Mouse (Mus musculus) liver, embryonic 14.5 days (tissue): ENCODE data around the gene Siglecg. TPM values are rescaled to one million over a fixed set of nuclear protein-coding genes. Genes with fewer than 3 reads are reported as not detected.

Source experiments
- ATAC-seq: fragments of 200-750 bp; cut with Nextera tagmentation; 2 replicates; pipeline ENCODE4 v1.8.0; 2017; ENCODE audit warnings: moderate number of reproducible peaks, mild to moderate bottlenecking, moderate library complexity; ENCODE audit not compliant: insufficient read depth
- DNase-seq, 3 experiments: peaks; one replicate each; pipeline ENCODE4 v3.0.0-alpha.2; 2012 to 2013; ENCODE audit warnings: low read depth in 3 of 3, low spot score in 3 of 3
- H3K27ac ChIP-seq: fragments of 300-500 bp; sonication (generic); 2 replicates; pipeline ENCODE4 v1.5.1; 2014; ENCODE audit warnings: moderate library complexity, mild to moderate bottlenecking, control low read depth, inconsistent platforms
- H3K27me3 ChIP-seq: fragments of 300-500 bp; sonication (generic); 2 replicates; pipeline ENCODE4 v1.6.1; 2014; ENCODE audit warnings: mild to moderate bottlenecking, low read length, moderate library complexity; ENCODE audit not compliant: control insufficient read depth, insufficient read depth
- H3K36me3 ChIP-seq: fragments of 300-500 bp; sonication (generic); replicated peaks from 2 replicates; pipeline ENCODE4 v1.6.1; 2014; ENCODE audit warnings: low read depth; ENCODE audit not compliant: control insufficient read depth, insufficient read depth
- H3K4me1 ChIP-seq, 2 experiments: fragments of 200-500 bp in 1 of 2; fragments of 300-500 bp in 1 of 2; sonication (generic) in 1 of 2; replicated peaks; 2 replicates each; pipeline ENCODE4 v1.6.1; 2012 to 2014; ENCODE audit warnings: antibody characterized with exemption in 1 of 2, inconsistent platforms in 1 of 2, low read length in 1 of 2; ENCODE audit not compliant: control insufficient read depth in 2 of 2, insufficient read depth in 2 of 2
- H3K4me2 ChIP-seq: fragments of 300-500 bp; sonication (generic); 2 replicates; pipeline ENCODE4 v1.6.1; 2014; ENCODE audit warnings: low read depth, mild to moderate bottlenecking, control low read depth, moderate library complexity
- H3K4me3 ChIP-seq, 2 experiments: fragments of 200-500 bp in 1 of 2; fragments of 300-500 bp in 1 of 2; sonication (generic) in 1 of 2; 2 replicates each; pipeline ENCODE4 v1.5.1; 2012 to 2014; ENCODE audit warnings: low read depth in 2 of 2, low read length in 2 of 2, mild to moderate bottlenecking in 2 of 2, control low read depth in 1 of 2, inconsistent platforms in 1 of 2, moderate library complexity in 1 of 2; ENCODE audit not compliant: insufficient read depth in 1 of 2
- H3K9ac ChIP-seq: fragments of 300-500 bp; sonication (generic); replicated peaks from 2 replicates; pipeline ENCODE4 v1.6.1; 2014; ENCODE audit warnings: mild to moderate bottlenecking, control low read depth, moderate library complexity
- H3K9me3 ChIP-seq: fragments of 300-500 bp; sonication (generic); 2 replicates; pipeline ENCODE4 v1.6.1; 2016; ENCODE audit warnings: low read length, mixed read lengths; ENCODE audit not compliant: control insufficient read depth
- CTCF ChIP-seq: IDR thresholded peaks from 2 replicates; pipeline ENCODE4 v1.5.1; 2016; ENCODE audit warnings: antibody characterized with exemption, low read depth, control low read depth
- EP300 ChIP-seq: IDR thresholded peaks from 2 replicates; pipeline ENCODE4 v1.6.1; 2016; ENCODE audit warnings: antibody characterized with exemption, low read depth
- WGBS: fragments of 180-500 bp; shearing (Covaris S2); extraction: QIAGEN DNeasy Blood & Tissue Kit; methylation state at CpG from one replicate; pipeline ENCODE4 v1.1.7; 2014; ENCODE audit not compliant: insufficient replicate concordance; 5-methylcytosine and 5-hydroxymethylcytosine counted together
- polyA plus RNA-seq, 2 experiments: library from polyadenylated mRNA; depleted of rRNA in 1 of 2; stranded (reverse) in 1 of 2; unstranded in 1 of 2; fragments of >200 nt; fragmentation: Nextera tagmentation in 1 of 2; extraction: Ambion mirVana in 1 of 2; gene quantifications; 2 replicates each; pipeline versions ENCODE4 v1.2.1 to v1.2.3; 2012 to 2014

Gene Siglecg
- polyA plus RNA-seq, 2 experiments: 0.24 to 0.69 TPM

GRCm38 (mm10) chr7:43432891-43433290, 24.9 kb downstream of the Siglecg start:
- Histone ChIP-seq H3K36me3 (no peaks in the 10 kb centered on the region), H3K9ac (no peak overlapping the region), H3K9me3 (no peaks in the 10 kb centered on the region), H3K4me1 (no peaks in the 10 kb centered on the region), H3K27me3 (no peaks in the 10 kb centered on the region), H3K27ac (no peak overlapping the region), H3K4me3 (no peak overlapping the region), H3K4me2 (no peak overlapping the region)
- TF ChIP-seq CTCF: no peak
- no peak for TF ChIP-seq EP300
- no peak for ATAC-seq
- 45% methylated on average over 4 of the region's 4 CpGs for WGBS
- DNase-seq: no peak

GRCm38 (mm10) chr7:43434676-43435075, 26.7 kb downstream of the Siglecg start:
- H3K4me1 ChIP-seq: no peaks in the 10 kb centered on the region
- no peak for TF ChIP-seq EP300
- TF ChIP-seq CTCF: no peak
- no peaks in the 10 kb centered on the region for H3K36me3 ChIP-seq
- H3K27ac ChIP-seq: no peak overlapping the region
- H3K9me3 ChIP-seq: no peaks in the 10 kb centered on the region
- H3K4me2 ChIP-seq: no peak overlapping the region
- H3K9ac ChIP-seq: no peak overlapping the region
- no peak for DNase-seq
- H3K4me3 ChIP-seq: no peak overlapping the region
- H3K27me3 ChIP-seq: no peaks in the 10 kb centered on the region
- 73% methylated on average over 5 of the region's 5 CpGs for WGBS
- ATAC-seq: no peak

GRCm38 (mm10) chr7:43436341-43437255, 28.6 kb downstream of the Siglecg start, which contains the start of gene Nkg7:
TSS of gene Nkg7 (plus strand) at chr7:43437073.
- DNase-seq: no peak
- no peaks in the 10 kb centered on the region for H3K9me3 ChIP-seq
- no peaks in the 10 kb centered on the region for H3K4me1 ChIP-seq
- no peak within 1 kb of the TSS for H3K4me3 ChIP-seq
- no peaks in the 10 kb centered on the region for H3K27me3 ChIP-seq
- H3K4me2 ChIP-seq: no peak within 1 kb of the TSS
- H3K27ac ChIP-seq: no peak within 1 kb of the TSS
- no peaks in the 10 kb centered on the region for H3K36me3 ChIP-seq
- H3K9ac ChIP-seq: no peak within 1 kb of the TSS
- WGBS: 43% methylated on average over 10 of the region's 10 CpGs
- TF ChIP-seq EP300 (no peak), CTCF (no peak)
- ATAC-seq: no peak

- TF ChIP-seq CTCF: no peak
- TF ChIP-seq EP300: no peak
- ATAC-seq (no peak), DNase-seq (no peak)
- no peak overlapping the region for H3K9ac ChIP-seq
- H3K9me3 ChIP-seq: no peaks in the 10 kb centered on the region
- no peak overlapping the region for H3K27ac ChIP-seq
- peaks cover 0 to 11% of the 10 kb centered on the region in 2 experiments; a peak in 2 of 4 replicates for H3K4me1 ChIP-seq
- H3K36me3 ChIP-seq: no peaks in the 10 kb centered on the region
- H3K4me3 ChIP-seq: no peak overlapping the region
- no peaks in the 10 kb centered on the region for H3K27me3 ChIP-seq
- no peak overlapping the region for H3K4me2 ChIP-seq
- WGBS: 28% methylated on average over 4 of the region's 4 CpGs
Measured at GRCm38 (mm10) chr7:43438611-43439010, 30.6 kb downstream of the Siglecg start.

- Histone ChIP-seq H3K4me2 (no peak within 1 kb of the TSS), H3K4me1 (peaks cover 4 to 20% of the 10 kb centered on the region in 2 experiments; a peak in 3 of 4 replicates), H3K27ac (no peak within 1 kb of the TSS), H3K36me3 (no peaks in the 10 kb centered on the region), H3K9me3 (no peaks in the 10 kb centered on the region), H3K4me3 (no peak within 1 kb of the TSS), H3K9ac (no peak within 1 kb of the TSS), H3K27me3 (no peaks in the 10 kb centered on the region)
- no peak for DNase-seq
- no peak for TF ChIP-seq CTCF
- TF ChIP-seq EP300: no peak
- ATAC-seq: no peak
- WGBS: 62% methylated on average over 6 of the region's 6 CpGs
Measured at GRCm38 (mm10) chr7:43440482-43440881, 32.5 kb downstream of the Siglecg start, which contains the start of gene Cldnd2. TSS of gene Cldnd2 (plus strand) at chr7:43440782.
